Mouse (Mus musculus): Measurements from ENCODE around the gene Slc17a9.

Slc17a9 gene

DNA sequence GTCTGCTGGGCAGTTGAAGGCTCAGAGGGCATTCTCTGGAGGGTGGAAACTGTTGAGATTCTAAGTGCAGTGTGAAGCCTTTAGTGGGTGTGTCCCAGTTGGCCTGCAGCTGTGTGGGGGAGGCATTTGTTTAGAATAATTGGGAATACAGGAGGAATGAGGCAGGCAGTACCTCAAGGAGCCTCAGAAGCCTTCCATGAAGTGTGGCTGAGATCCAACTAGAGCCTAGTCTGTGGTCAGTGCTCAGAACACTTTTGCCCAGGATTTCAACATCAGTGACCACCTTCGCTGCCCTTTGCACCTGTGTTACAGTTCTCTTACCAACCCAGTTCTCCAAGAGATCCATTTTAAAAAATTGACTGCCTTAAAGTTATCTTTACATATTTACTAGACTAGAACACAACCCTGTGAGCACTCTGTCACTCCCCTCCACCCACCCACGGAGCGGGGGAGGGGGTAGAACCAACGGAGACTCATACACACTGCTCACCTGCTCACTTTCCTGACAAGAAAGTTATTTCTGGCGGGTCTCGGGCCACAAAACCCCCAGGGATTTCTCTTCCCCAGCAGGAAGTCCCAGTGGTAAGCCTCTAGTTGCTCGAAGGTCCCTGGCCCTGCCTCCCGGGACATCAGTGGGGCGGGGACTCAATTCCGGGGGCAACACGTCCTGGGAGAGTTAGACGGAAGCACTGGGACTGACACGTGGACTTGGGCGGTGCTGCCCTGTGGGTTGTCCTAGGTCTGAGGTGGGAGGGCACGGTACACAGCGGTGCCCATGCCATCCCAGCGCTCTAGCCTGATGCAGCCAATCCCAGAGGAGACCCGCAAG is at the start of gene Slc17a9:
Gene Slc17a9 (plus strand): TSS at position 679 of the 829 bp plus-strand sequence.
- no peak for DNase-seq (ENCODE audit: low spot score)

DNA sequence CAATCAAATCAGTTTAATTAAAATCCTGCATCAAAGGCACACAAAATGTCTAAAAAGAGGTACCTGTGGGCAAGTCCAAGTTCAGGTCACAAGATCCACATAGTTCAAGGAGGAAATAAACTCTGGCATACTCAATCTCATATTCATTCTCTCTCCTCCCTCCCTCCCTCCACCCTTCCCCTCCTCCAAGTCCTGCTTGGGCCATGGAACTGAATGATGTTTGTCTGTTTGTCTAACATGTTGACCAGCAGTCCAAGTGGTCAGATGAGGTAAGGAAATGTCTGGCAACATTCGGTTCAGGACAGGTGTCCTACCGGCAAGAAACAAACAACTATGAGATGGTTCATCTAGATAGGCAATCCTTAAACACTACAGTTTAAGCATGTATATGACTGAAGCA is 48.4 kb upstream of the Slc17a9 start:
- DNase-seq (ENCODE audit: low spot score): no peak

DNA sequence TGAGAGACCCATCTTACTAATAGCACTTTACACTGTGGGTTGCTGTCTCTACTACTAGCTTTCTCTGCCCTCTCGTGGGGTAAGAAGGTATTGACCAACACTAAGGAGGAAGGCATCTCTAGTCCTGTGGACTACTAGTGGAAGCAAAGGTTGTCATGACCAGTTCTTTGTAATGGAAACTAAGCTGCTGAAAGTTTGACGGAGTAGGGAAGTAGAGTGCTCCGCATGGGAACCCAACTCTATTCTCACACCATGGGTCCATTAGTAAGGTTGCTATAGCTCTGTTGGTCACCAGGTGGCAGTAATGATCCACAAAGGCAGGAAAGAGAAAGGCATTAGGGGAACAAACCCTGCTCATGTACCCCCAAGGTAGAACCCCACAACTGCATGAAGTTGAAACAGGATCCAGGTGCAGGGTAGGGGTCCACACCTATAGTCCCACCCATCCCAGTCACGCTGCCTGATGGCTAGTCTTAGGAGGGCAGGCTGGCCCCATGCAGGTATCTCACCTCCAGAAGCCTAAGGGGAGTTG is 46.4 kb upstream of the Slc17a9 start:
- DNase-seq (ENCODE audit: low spot score): peak; percentile 79

DNA sequence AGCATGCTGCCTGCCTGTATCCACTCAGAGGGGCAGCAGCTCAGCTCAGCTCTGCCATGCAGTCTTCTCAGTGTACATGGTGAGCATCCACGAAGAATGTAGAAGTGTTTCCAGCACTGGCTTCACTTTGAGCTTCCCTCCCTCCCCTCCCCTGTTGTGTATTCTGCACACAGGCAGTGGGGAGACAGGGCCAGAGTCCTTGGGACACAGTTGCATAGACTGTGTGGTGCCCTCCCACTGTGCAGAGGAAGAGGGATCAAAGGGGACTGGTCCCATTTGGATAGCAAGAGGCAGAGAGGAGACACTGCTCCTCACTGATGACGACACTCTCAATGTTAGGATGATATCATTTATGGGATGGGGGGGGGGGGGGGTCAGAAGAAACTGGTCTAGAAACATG is 43.8 kb upstream of the Slc17a9 start:
- DNase-seq (ENCODE audit: low spot score): no peak

DNA sequence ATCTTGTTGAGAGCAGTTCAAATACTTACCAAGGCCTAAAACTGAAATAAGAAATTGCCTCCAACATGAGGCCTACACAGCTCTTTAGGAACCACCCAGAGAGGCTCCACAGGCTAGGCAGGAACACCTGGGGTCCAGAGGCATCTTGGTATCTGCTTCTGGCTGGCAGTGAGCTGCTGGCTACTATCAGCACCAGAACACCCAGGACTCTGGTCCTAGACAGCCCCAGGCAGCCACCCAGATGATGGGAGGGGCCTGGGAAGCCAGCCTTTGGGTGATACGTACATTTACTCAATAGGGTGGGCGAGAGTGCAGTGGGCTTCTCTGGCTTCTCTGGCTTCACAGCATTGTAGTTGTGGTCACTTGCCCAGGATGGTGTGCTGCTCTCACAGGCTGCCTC is 41.5 kb upstream of the Slc17a9 start:
- DNase-seq (ENCODE audit: low spot score): no peak

DNA sequence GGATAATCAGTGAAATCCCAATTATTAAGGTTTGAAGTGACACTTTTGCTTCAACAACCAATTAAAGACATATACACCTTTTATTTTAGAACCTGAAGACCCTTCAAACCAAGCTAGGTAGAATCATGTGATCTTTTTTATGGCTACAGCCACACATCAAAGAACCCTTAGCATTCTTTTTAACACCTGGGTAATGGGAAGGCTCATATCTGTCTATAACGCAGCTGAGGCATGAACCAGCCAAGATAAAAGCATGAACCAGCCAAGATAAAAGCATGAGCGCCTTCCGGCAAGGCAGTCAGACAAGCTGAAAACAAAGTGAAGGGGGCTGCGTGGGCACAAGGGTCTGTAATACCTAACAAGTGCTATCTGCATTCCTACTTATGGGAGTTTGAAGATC is 41.0 kb upstream of the Slc17a9 start:
- no peak for DNase-seq (ENCODE audit: low spot score)

DNA sequence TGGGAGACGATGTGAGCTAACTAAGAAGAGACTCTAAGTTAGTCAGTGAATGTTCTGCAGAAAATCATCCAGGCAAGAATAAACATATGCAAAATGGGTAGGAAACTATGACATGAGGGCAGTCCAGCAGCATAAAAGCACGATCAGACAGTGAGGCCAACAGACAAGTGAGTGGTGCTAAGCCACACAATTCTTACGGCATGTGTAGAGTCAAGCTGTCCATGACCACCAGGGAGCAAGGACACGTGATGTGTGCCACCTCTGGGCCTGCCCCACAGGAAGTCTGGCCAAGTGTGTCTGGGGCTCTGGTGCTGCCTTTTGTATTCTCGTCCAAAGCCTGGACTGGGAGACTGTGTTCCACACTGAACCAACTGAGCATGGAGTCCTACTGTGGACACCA is 35.2 kb upstream of the Slc17a9 start:
- DNase-seq (ENCODE audit: low spot score): no peak

DNA sequence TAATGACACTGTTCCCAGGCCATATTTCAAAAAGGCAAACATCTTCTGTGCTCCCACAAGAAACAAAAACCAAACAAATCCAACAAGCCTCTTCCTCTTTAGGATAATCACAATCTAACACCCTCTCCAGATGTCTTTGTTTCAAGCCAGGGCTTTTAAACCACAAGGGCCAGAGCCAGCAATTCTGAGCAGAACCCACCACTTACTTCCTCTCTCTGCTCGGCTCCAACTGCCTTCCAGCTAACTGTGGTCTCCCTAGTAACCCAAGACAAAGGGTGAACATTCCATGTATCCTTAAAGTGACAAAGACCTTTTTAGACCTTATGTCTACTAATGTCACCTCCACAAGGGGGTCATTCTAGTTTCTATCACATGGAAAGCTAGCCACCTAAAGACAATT is 32.4 kb upstream of the Slc17a9 start:
- peak; percentile 76 for DNase-seq (ENCODE audit: low spot score)

DNA sequence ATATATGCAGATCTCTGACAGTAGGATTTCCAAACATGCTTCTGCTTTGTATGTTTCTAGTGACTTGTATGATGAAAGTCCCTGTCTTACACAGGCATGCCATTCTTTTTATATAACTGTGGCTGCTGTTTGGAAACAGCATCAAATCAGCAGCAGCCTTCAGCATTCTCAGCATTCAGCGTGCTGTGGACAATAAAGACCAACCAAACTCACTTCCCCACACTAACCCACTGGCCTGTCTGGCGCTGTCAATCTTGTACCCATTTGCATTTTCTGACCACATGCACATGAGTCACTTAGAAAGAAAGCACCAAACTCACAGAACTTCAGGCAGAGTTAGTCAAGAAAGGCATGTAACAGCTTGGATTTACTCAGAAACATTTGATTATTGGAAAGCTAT is 29.9 kb upstream of the Slc17a9 start:
- DNase-seq (ENCODE audit: low spot score): no peak

DNA sequence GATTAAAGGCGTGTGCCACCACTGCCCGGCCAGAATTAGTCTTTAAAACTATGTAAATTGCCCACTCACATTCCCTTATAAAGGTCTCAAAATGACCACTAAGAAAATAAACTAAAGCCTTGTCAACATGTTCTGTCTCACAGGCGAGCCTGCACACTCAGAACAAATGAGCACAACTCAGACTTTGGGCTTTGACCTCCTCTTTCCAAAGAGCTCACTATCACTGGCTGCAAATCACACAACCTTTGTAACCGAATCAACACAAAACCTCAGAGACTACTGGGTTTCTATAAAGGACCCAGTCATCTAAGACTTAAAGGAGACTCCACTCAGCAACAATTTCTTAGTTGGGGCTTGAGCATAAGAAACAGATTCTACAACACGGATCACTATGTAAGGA is 24.6 kb upstream of the Slc17a9 start:
- DNase-seq (ENCODE audit: low spot score): no peak

DNA sequence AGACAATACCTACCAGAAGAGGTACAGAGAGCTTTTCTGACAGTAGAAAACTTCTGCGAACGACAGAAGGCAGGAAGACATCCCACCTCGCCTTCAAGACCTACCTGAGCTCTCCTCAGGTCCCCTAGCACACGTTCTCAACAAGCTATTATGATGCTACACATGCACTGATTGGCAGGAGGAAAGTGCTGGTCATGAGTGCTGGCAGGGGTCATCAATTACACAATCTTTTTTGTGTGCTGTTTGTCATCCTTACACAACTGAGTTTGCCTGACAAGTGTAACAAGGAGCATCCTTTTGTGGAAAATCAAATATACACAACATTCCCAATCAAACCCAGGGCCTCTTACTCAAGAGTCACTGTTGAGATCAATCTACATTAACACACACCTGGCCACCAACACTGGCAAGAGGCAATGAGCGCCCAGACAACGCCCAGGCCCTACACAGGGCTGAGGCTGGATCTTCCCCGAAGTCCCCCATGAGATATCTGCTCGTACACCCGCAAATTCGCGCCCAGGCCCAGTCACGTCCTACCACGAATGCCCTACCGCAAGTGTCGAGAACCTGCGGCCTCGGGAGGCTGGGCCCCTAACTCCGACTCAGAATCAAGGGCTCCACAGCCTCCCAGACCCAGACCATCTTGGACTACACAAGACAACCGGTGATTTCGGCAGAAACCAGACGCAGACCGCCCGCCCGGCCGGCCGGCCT is 23.9 kb upstream of the Slc17a9 start:
- DNase-seq (ENCODE audit: low spot score): no peak

DNA sequence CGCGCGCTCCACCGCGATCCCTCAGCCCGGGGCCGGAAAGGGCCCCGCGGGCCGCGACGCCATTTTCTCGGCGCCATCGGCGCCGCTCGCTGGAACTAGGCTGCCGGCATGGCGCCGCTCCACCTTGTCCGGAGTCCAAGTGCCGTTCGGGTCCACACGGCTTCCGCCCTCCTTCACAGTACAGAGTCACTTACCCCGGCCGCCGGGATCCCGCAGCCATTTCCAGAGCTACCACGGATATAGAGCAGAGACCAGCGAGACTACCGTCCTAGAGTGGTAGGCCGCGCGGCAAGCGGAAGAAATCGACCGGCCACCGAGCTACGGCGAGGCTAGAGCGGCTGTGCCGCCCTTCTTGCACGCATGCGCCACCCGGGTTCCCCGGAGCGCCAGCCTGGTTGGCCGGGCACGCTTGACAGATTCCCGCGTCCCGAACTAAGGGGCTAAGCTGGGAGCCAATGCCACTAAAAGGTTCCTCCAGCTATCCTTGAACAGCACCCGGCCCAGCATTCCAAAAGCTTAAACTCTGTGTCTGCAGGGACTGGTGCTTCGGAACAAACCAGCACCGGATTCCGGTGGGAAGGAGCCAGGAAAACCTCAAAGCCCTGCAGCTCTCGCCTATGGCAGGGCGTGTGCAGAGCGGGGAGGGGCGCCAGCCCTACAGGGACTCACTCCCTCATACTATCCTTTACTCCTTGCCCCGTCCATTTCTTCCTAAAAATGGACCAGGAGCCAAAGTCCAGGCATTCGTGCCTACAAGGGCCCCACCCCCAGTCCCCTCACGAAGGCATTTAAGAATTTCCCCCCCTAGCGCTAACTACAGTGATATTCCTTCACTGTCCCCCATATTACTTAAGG is 23.1 kb upstream of the Slc17a9 start:
- DNase-seq (ENCODE audit: low spot score): peak; percentile 95

DNA sequence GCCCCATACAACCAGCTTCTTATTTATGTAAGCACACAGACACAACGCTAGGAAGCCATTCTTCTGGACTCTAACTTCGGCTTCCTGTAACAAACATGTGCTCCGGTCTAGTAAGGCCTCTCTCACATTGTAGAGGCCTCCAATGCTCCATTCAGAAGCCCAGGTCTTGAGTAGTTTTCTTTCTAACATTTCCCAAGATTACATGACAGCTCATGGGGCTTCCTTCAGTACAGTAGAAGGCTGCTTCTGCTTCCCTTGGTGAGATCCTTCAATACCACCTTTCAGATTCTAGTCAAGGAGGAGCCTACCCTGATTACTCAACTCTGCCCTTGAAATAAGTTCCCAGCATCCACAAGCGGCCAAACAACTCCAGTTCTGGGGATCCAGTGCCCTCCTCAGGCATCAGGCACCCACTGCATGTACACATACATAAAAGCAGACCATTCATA is 22.3 kb upstream of the Slc17a9 start:
- DNase-seq (ENCODE audit: low spot score): peak; percentile 39

DNA sequence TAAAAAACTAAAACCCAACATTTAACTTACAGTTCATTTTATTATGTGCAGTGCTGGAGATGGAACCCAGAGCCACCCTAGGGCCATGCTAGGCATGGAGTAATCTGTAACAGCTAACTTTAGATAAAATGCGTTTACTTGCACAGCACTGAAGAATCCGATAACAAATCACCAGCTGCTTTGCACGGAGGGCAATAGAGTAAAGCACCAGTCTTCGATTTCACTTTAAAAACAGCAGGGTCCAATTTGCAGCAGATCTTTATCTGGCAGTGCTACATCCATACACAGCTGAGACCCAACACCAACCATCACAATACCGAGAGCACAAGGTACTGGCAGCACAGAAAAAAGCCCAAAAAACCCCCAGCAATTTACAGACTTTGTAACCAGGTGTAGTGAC is 21.9 kb upstream of the Slc17a9 start:
- no peak for DNase-seq (ENCODE audit: low spot score)

DNA sequence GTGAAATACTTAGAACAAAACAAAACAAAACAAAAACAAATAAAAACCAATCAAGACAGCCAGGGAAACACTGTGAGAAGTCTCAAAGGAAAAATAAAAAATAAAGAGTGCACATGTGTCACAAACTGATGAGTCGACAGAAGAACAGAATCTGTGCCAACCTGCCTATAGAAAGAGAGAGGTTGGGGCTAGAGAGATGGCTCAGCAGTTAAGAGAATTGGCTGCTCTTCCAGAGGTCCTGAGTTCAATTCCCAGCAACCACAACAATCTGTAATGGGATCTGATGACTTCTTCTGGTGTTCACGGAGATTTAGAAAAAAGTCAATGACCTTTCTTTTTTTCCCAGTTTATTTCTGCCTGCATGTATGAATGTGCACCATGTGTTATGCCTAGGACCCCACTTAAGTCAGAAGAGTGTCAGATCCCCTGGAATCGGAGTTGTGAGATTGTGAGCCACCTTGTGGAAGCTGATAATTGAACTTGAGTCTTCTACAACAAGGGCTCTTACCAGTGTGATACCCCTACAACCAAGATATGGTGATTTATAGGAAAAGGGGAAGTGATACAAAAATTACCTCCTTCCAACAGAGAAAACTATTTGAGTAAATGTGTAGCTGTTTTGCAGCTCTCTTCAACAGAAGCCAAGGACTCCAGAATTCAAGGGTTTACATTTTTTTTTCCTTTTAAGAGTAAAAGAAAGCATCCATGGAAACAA is 21.3 kb upstream of the Slc17a9 start:
- no peak for DNase-seq (ENCODE audit: low spot score)

DNA sequence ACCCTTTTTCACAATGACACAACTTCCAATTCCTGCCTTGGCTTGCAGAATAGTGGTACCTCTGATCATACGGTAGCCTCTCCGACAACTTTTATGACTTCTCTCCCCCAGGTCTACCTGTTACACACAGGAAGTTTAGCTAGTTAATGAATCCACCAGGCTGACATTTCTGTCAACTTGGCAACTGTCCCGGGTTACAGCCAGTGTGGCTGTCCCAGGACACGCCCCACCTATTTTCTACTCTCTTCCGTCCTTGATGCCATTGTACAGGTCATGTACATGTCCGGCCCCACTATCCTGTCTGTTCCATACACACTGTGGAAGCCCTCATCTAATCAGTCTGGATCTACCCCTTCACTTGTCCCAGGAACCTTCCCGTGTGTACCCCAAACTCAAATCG is 20.5 kb upstream of the Slc17a9 start:
- DNase-seq (ENCODE audit: low spot score): no peak

DNA sequence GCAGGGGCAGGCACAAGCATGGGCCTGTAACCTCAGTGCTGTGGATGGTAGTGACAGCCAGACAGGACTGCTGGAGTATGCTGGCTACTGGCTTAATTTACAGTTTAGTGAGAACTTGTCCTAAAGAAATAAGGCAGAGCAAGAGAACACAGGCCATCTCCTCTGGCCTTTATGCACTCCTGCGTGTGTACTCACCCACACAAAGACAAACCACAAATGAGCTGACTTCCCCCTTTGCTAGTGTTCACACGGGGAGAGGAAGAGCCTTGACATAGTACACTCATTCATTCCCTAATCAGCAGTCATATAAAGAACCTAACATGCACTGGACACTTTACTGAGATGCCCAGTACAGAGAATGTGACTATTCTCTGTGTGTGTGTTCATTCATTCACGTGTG is 20.0 kb upstream of the Slc17a9 start:
- no peak for DNase-seq (ENCODE audit: low spot score)

DNA sequence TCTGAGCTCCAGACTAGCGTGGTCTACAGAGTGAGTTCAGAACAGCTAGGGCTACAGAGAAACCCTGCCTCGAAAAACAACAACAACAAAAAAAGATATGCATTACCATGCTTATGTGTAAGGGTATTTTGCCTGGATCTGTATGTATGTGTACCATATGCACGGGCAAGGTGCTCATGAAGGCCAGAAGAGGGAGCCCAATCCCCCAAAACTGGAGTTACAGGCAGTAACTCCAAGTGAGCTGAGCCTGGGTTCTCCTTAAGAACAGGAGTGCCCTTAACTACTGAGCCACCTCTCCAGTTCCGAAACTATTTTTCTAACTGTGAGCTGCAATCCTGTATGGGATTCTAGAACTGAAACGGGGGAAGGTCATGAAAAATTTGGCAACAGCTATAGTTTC is 19.1 kb upstream of the Slc17a9 start:
- DNase-seq (ENCODE audit: low spot score): no peak

DNA sequence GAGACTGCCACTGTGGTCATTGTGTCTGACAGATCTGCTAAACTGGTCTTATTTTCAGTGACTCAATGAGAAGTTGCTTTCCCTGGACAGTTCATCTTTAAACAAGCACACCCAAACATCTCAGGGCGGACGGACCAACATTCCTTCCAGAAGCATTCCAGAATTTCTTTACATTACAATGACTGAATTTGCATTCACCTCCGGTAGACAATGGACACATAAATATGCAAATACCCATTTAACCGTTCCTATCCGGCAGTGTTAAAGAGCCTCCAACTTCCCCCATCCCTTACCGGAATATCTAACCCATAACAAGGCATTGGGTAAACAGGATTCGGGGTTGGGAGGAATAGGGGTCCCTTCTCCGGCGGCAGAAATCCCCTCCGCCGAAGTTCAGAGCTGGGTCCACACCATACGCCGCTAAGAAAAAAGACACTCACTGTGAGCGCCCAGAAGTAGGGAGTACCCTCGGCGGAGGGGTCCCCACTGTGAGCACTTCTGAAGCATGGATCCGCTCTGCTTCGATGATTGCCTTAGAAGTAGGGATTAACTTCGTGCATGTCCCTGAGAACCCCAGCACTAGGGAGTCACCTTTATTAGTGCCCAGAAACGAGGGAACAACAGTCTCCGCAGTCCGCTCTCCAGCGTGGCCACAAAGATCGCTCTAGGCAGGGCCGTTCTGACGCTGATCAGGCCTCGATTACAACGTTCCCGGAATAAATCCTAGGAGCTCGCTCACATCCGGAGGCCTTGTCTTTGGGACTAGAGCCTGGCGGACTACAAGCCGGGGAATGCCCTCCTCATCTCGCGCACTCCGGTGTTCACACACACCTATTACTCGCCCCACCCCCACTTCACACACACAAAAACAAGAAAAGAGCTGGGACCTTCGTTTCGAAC is 15.8 kb upstream of the Slc17a9 start:
- no peak for DNase-seq (ENCODE audit: low spot score)

DNA sequence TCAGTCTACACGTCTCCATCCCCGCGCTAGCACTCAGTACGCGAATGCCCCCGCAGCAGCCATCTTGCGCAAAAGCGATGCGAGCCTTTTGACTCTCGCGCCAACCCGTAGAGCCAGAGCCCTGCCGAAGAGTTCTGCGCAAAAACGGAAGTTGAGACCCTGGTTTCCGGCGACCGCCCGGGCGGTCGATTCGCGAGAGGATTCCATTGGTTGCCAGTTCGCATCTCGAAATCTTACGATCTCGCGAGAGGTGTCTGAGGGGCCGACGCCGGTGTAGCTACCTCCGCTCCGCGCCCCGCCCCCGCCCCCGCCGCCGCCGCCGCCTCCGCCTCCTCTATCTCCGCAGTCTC is 15.2 kb upstream of the Slc17a9 start, which contains the start of the genes Dido1 and Gid8:
Gene Dido1 (minus strand): TSS at position 77 of the 350 bp plus-strand sequence.
Gene Gid8 (plus strand): TSS at position 195 of the 350 bp plus-strand sequence.
- peak; percentile 98 for DNase-seq (ENCODE audit: low spot score)

Measured in embryo, embryonic 10.5 days (tissue).